ENCODE assay signal across 10 mouse cellular contexts in the genomic region with DNA sequence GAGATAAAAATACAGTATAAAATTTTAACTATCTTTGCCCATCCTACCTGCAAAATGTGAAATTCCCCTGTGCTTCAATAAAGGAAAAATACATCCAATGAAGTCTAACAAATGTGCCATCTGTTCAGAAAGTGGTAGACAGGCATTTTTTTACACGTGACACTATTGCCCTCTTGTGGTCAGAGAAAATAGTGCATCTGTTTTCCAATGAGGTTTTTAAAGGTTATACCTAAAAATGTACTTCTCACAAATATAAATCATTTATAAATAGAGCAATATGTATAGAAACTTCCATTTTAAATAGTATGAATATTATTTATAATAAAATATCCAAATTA.
DNase-seq lines count a peak whose midpoint lies in the region; ATAC-seq and TF ChIP-seq lines count a peak whose summit lies in the region.
"Had no signal": no experiment of that assay in that cellular context is flagged by ENCODE, and none has a peak within 500 bp of the region (broad histone marks: within the 10 kb centered on the region; RNA-seq: fewer than 3 reads in every experiment).

No protein-coding gene starts in this region.

- no peak overlapping the region for H3K9ac ChIP-seq in forebrain, embryonic 15.5 days (replicated peaks)
- H3K9ac ChIP-seq: embryonic facial prominence, embryonic 15.5 days; limb, embryonic 15.5 days had no signal

- H3K4me3 ChIP-seq in kidney, adult 2 months (ENCODE audit: insufficient read depth, low read depth, low read length), result no peak overlapping the region
- H3K4me3 ChIP-seq in forebrain, embryonic 15.5 days, result no peak overlapping the region
- H3K4me3 ChIP-seq: embryonic facial prominence, embryonic 15.5 days; limb, embryonic 15.5 days had no signal

- no peaks in the 10 kb centered on the region for H3K36me3 ChIP-seq in kidney, adult 2 months (ENCODE audit: control insufficient read depth, insufficient read depth, low read length)
- no peaks in the 10 kb centered on the region for H3K36me3 ChIP-seq in forebrain, embryonic 15.5 days
- H3K36me3 ChIP-seq: embryonic facial prominence, embryonic 15.5 days; limb, embryonic 15.5 days had no signal

- ATAC-seq in activated CD4-positive, CD25-positive, alpha-beta regulatory T cell, adult 4 months, result peak; percentile 40
- ATAC-seq in forebrain, embryonic 15.5 days (replicated peaks), result peak; percentile 30; the same call in 1 of the 2 replicates

- H3K27ac ChIP-seq in kidney, adult 2 months (ENCODE audit: insufficient read depth, low read depth, low read length), result no peak overlapping the region
- H3K27ac ChIP-seq in forebrain, embryonic 15.5 days (replicated peaks), result peak overlapping the region; percentile 79
- H3K27ac ChIP-seq: embryonic facial prominence, embryonic 15.5 days; limb, embryonic 15.5 days had no signal

- H3K27me3 ChIP-seq in kidney, adult 2 months (replicated peaks; ENCODE audit: control insufficient read depth, insufficient read depth, low read length), result no peaks in the 10 kb centered on the region
- no peaks in the 10 kb centered on the region for H3K27me3 ChIP-seq in forebrain, embryonic 15.5 days
- H3K27me3 ChIP-seq: embryonic facial prominence, embryonic 15.5 days; limb, embryonic 15.5 days had no signal

- no peak for TF ChIP-seq CTCF in kidney, adult 2 months (conservative IDR thresholded peaks at IDR 0.05; ENCODE audit: insufficient read depth, insufficient read length, low read depth, low read length)

- WGBS in kidney, adult 2 months, result 2% methylated on average over 1 of the region's 1 CpGs
- WGBS in forebrain, embryonic 15.5 days, result 0% methylated on average over 1 of the region's 1 CpGs

- DNase-seq in kidney, adult 2 months, result peak; percentile 44
- DNase-seq in kidney, adult 11 months, result no peak
- DNase-seq in CD4-positive, CD25-positive, alpha-beta regulatory T cell, adult 2 months (ENCODE audit: low read depth, low spot score), result peak; percentile 57
- DNase-seq in lung, postnatal 10 days, result peak; percentile 31
- no peak for DNase-seq in natural killer cell, adult 2 months (ENCODE audit: low spot score in 2 of 2)
- no peak for DNase-seq in thymus, postnatal 36 days

- no peaks in the 10 kb centered on the region for H3K9me3 ChIP-seq in forebrain, embryonic 15.5 days
- H3K9me3 ChIP-seq: embryonic facial prominence, embryonic 15.5 days; limb, embryonic 15.5 days had no signal

- H3K4me2 ChIP-seq in forebrain, embryonic 15.5 days (replicated peaks), result no peak overlapping the region
- H3K4me2 ChIP-seq: embryonic facial prominence, embryonic 15.5 days; limb, embryonic 15.5 days had no signal

- TF ChIP-seq POLR2A in kidney, adult 2 months (IDR thresholded peaks at IDR 0.05; ENCODE audit: low read depth, low read length), result no peak

- no peaks in the 10 kb centered on the region for H3K4me1 ChIP-seq in kidney, adult 2 months (ENCODE audit: control insufficient read depth, insufficient read depth, low read length)
- peaks cover 18% of the 10 kb centered on the region for H3K4me1 ChIP-seq in forebrain, embryonic 15.5 days

Comparison
In these comparisons a context has a peak if more than half of its experiments do, and no peak if none do; other contexts are left out.
1. DNase-seq: peak in kidney, adult 2 months (single experiment), CD4-positive, CD25-positive, alpha-beta regulatory T cell, adult 2 months (single experiment) and lung, postnatal 10 days (single experiment); none in kidney, adult 11 months (single experiment), natural killer cell, adult 2 months (0 of 2) and thymus, postnatal 36 days (0 of 2).